Mouse (Mus musculus) lung, adult 2 months (tissue): Measurements from ENCODE around the gene Fbxo21. TPM values are rescaled to one million over a fixed set of nuclear protein-coding genes. Genes with fewer than 3 reads are reported as not detected.

Experiments used
- DNase-seq: peaks from one replicate; pipeline ENCODE4 v3.0.0; 2022
- H3K4me1 ChIP-seq: fragments of 200-500 bp; 2 replicates; pipeline ENCODE4 v1.6.1; 2011; ENCODE audit warnings: low read length; ENCODE audit not compliant: control insufficient read depth, insufficient read depth
- H3K4me3 ChIP-seq: fragments of 200-500 bp; replicated peaks from 2 replicates; pipeline ENCODE3; 2011; ENCODE audit warnings: low read depth, mild to moderate bottlenecking, control low read depth, low read length; ENCODE audit errors: extremely low read depth
- CTCF ChIP-seq: fragments of 200-500 bp; IDR thresholded peaks from 2 replicates; pipeline ENCODE4 v1.5.1; 2011; ENCODE audit warnings: mild to moderate bottlenecking, low read length, control low read depth; ENCODE audit not compliant: insufficient read depth
- POLR2A ChIP-seq: fragments of 200-500 bp; IDR thresholded peaks from 2 replicates; pipeline ENCODE4 v1.6.1; 2011; ENCODE audit warnings: low read depth, mild to moderate bottlenecking, control low read depth, low read length, borderline replicate concordance; ENCODE audit errors: extremely low read depth
- WGBS: fragments of 180-500 bp; shearing (Covaris S2); methylation state at CpG from one replicate; pipeline ENCODE4 v1.1.7; 2018; 5-methylcytosine and 5-hydroxymethylcytosine counted together
- polyA plus RNA-seq: library from polyadenylated mRNA; depleted of rRNA; stranded (reverse); fragments of >200 nt; gene quantifications from 2 replicates; pipeline ENCODE4 v1.2.3, GENCODE M21; 2012

Fbxo21 gene
- polyA plus RNA-seq, 1 experiment, result 33.9 TPM

GRCm38 (mm10) chr5:118010872-118011271, 34.3 kb downstream of the Fbxo21 start:
- TF ChIP-seq POLR2A (no peak), CTCF (no peak)
- 62% methylated on average over 7 of the region's 7 CpGs for WGBS
- no peaks in the 10 kb centered on the region for H3K4me1 ChIP-seq
- H3K4me3 ChIP-seq, result no peak overlapping the region
- no peak for DNase-seq

DNA sequence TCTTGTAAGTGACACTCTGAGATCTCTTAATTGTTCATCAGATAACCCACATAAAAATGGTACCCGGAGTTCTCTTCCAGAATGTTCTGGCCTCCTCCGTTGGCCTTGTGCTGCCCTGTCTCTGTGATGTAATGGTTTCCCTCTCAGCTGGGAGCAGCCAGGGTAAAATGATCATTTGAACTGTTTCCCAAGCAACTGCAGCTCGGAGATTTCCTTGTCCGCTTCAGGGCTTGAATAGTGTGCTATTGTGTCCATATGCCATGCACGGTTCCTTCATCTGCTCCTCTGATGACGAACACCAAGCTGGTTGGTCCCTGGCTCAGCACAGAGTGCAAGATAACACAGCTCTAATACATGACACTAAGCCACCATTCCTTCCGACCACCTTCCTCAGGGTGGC, 35.3 kb downstream of the Fbxo21 start:
- Histone ChIP-seq H3K4me3 (no peak overlapping the region), H3K4me1 (no peaks in the 10 kb centered on the region)
- DNase-seq, result no peak
- WGBS, result 78% methylated on average over 7 of the region's 7 CpGs
- TF ChIP-seq CTCF (no peak), POLR2A (no peak)

DNA sequence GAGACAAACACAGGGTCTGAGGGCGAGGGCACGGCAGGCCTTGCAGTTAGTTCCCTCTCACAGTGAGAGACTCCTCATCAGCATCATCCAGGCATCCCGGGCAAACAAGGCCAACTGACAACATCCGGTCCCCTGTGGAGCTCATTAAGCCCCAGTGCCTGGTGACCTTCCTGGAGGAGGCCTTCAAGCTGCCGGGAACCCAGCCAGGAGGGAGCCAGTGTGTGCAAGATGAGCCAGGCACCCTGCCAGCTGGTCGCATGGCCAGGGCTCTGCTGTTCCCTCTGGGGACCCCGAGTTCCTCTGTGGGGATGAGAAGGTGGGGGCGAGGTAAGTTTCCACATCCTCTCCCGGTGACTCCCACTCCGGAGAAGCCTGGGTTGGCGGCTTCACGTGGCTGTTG, 38.5 kb downstream of the Fbxo21 start:
- 23% methylated on average over 12 of the region's 12 CpGs for WGBS
- Histone ChIP-seq H3K4me1 (no peaks in the 10 kb centered on the region), H3K4me3 (no peak overlapping the region)
- no peak for DNase-seq
- TF ChIP-seq CTCF (no peak), POLR2A (no peak)

GRCm38 (mm10) chr5:118015669-118016068, 39.1 kb downstream of the Fbxo21 start:
- WGBS, result 82% methylated on average over 2 of the region's 2 CpGs

GRCm38 (mm10) chr5:118017527-118017926, 41.0 kb downstream of the Fbxo21 start:
- no peak for DNase-seq
- 46% methylated on average over 5 of the region's 5 CpGs for WGBS
- Histone ChIP-seq H3K4me3 (no peak overlapping the region), H3K4me1 (no peaks in the 10 kb centered on the region)
- no peak for TF ChIP-seq POLR2A
- TF ChIP-seq CTCF, result no peak

More at GRCm38 (mm10) chr5:118015669-118016068, 39.1 kb downstream of the Fbxo21 start:
- H3K4me1 ChIP-seq, result no peaks in the 10 kb centered on the region
- no peak for TF ChIP-seq POLR2A
- TF ChIP-seq CTCF, result no peak
- H3K4me3 ChIP-seq, result no peak overlapping the region
- no peak for DNase-seq

- no peak overlapping the region for H3K4me3 ChIP-seq
- 57% methylated on average over 11 of the region's 11 CpGs for WGBS
- TF ChIP-seq POLR2A (no peak), CTCF (no peak)
- DNase-seq, result no peak
- no peaks in the 10 kb centered on the region for H3K4me1 ChIP-seq
Measured at GRCm38 (mm10) chr5:118019905-118020304, 43.4 kb downstream of the Fbxo21 start.

DNA sequence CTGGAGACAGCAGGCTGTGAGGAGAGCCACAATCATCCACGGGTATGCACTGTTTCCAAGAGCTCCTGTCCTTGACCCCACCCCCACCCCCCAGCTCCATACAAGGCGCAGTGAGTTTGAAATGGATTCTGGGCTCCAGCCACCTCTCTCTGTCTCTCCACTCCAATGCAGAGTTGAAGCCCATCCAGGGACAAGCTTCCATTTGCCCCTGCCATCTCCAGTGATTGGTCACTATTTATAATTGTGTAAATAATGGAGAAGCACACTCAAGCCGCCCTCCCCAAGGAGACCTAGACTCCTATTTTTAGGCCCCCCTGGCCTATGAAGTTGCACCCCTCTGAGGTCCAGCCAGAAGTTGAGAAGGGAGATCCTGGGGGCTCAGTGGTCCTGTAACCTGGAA, 46.5 kb downstream of the Fbxo21 start:
- H3K4me3 ChIP-seq, result no peak overlapping the region
- no peak for TF ChIP-seq CTCF
- no peak for TF ChIP-seq POLR2A
- no peaks in the 10 kb centered on the region for H3K4me1 ChIP-seq
- DNase-seq, result no peak
- 55% methylated on average over 3 of the region's 3 CpGs for WGBS

- TF ChIP-seq CTCF, result no peak
- TF ChIP-seq POLR2A, result no peak
- no peak for DNase-seq
- Histone ChIP-seq H3K4me1 (peaks cover 6% of the 10 kb centered on the region), H3K4me3 (no peak overlapping the region)
- 16% methylated on average over 12 of the region's 12 CpGs for WGBS
Measured at GRCm38 (mm10) chr5:118025880-118026279, 49.4 kb downstream of the Fbxo21 start.

DNA sequence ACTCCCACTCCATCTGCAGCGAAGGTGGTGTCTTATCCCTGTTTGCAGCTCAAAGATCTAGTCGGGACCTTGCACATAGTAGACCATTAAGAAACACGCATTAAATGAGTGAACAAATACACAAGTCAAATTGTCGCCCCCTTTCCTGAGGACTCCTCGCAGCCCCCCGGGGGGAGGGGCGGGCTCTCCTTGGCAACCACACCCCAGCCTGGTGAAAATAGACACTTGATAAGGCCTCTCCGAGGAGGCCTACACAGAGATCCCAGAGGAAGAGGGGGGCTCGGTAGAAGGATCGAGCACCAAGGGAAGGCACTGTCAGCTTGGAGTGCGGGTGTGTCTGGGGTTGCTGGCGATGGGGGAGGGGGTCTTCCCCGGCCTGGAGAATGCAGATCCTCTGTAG, 49.8 kb downstream of the Fbxo21 start:
- WGBS, result 8% methylated on average over 13 of the region's 13 CpGs
- TF ChIP-seq CTCF (no peak), POLR2A (no peak)
- Histone ChIP-seq H3K4me3 (no peak overlapping the region), H3K4me1 (peaks cover 6% of the 10 kb centered on the region)
- DNase-seq, result no peak

DNA sequence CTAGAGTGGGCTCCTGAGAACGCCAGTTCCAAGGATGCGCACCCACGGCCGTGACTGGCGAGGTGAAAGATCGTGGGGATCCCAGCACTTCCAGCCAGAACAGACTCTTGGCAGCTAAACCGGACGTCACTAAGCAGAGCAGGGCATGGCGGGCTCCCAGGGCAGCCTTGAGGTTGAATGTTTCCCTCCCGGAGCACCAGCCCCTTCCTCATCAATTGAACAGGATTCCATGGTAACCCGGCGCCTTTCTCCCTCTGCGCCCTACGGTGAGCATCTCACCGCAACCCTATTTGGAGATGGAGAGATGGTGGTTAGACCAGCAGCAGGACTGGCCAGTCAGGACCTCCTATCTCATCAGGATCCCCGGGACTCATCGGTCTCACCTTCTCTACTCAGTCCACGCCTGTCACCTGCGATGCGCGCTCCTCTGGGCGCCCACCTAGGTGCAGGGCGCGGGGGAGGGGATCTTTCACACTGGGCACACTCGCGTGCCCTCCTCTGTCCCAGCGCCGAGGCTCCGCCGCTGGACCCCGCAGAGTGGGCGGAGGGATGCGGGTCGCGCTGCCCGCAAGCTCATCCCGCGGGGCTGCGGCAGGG, 50.7 kb downstream of the Fbxo21 start:
- Histone ChIP-seq H3K4me3 (no peak overlapping the region), H3K4me1 (peaks cover 6% of the 10 kb centered on the region)
- DNase-seq, result no peak
- TF ChIP-seq POLR2A (no peak), CTCF (no peak)
- 3% methylated on average over 39 of the region's 39 CpGs for WGBS
